Mouse (Mus musculus) forebrain, embryonic 16.5 days (tissue): ENCODE results near the gene Lhfpl3. TPM values are rescaled to one million over a fixed set of nuclear protein-coding genes. Genes with fewer than 3 reads are reported as not detected.
"Not testable (repeated sequence)": the region's sequence is repeated elsewhere in the genome, so short reads cannot be mapped to it uniquely, and the experiment has no call there.

ENCODE experiments used
- ATAC-seq: fragments of 200-750 bp; cut with Nextera tagmentation; 2 replicates; pipeline ENCODE4 v1.8.0; 2017; ENCODE audit warnings: mild to moderate bottlenecking, moderate library complexity
- H3K27ac ChIP-seq: fragments of 300-500 bp; sonication (generic); 2 replicates; pipeline ENCODE4 v1.5.1; 2014; ENCODE audit warnings: low read length, control low read depth
- H3K27me3 ChIP-seq: fragments of 300-500 bp; sonication (generic); replicated peaks from 2 replicates; pipeline ENCODE4 v1.6.1; 2014; ENCODE audit warnings: low read length; ENCODE audit not compliant: control insufficient read depth, insufficient read depth
- H3K36me3 ChIP-seq: fragments of 300-500 bp; sonication (generic); 2 replicates; pipeline ENCODE4 v1.6.1; 2014; ENCODE audit not compliant: control insufficient read depth, insufficient read depth
- H3K4me1 ChIP-seq: fragments of 300-500 bp; sonication (generic); replicated peaks from 2 replicates; pipeline ENCODE4 v1.6.1; 2014; ENCODE audit warnings: low read length; ENCODE audit not compliant: control insufficient read depth, insufficient read depth
- H3K4me2 ChIP-seq: fragments of 300-500 bp; sonication (generic); 2 replicates; pipeline ENCODE4 v1.6.1; 2014; ENCODE audit warnings: mild to moderate bottlenecking, low read length, control low read depth
- H3K4me3 ChIP-seq: fragments of 300-500 bp; sonication (generic); replicated peaks from 2 replicates; pipeline ENCODE4 v1.5.1; 2014; ENCODE audit warnings: mild to moderate bottlenecking, low read length, control low read depth
- H3K9ac ChIP-seq: fragments of 300-500 bp; sonication (generic); replicated peaks from 2 replicates; pipeline ENCODE4 v1.6.1; 2014; ENCODE audit warnings: low read depth, low read length, control low read depth
- H3K9me3 ChIP-seq: fragments of 300-500 bp; sonication (generic); 2 replicates; pipeline ENCODE4 v1.6.1; 2016; ENCODE audit warnings: low read length; ENCODE audit not compliant: control insufficient read depth
- WGBS: fragments of 180-500 bp; shearing (Covaris S2); extraction: QIAGEN DNeasy Blood & Tissue Kit; methylation state at CpG from one replicate; pipeline ENCODE4 v1.1.7; 2014; 5-methylcytosine and 5-hydroxymethylcytosine counted together
- polyA plus RNA-seq: library from polyadenylated mRNA; unstranded; fragments of >200 nt; fragmentation: Nextera tagmentation; extraction: Ambion mirVana; gene quantifications from 2 replicates; pipeline ENCODE4 v1.2.1, GENCODE M21; 2015

The Lhfpl3 gene
- polyA plus RNA-seq, result 11.1 and 14.7 TPM in 2 replicates

DNA sequence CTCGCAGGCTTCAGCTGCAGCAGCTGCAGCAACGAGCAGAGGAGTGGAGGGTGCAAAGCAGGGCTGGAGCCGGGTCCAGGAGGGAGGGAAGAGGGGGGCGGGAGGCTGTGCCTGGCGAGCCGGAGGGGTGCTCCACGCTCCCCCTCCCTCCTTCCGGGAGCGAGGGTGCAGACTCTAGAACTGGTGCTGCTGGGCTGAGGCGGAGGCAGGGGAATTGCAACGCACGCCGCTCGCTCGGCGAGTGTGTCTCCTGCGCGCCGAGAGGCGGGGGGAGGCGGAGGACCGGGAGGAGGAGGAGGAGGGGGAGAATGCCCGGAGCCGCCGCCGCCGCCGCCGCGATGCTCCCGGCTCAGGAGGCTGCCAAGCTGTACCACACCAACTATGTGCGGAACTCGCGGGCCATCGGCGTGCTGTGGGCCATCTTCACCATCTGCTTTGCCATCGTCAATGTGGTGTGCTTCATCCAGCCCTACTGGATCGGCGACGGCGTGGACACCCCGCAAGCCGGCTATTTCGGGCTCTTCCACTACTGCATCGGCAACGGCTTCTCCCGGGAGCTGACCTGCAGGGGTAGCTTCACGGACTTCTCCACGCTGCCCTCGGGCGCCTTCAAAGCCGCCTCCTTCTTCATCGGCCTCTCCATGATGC is at the start of gene Lhfpl3:
TSS of gene Lhfpl3 (plus strand) at position 175 of the 648 bp plus-strand sequence.
- Histone ChIP-seq H3K4me3 (peak within 1 kb of the TSS; percentile 69), H3K4me2 (peak within 1 kb of the TSS; percentile 95), H3K27me3 (peaks cover 9% of the 10 kb centered on the region), H3K9ac (peak within 1 kb of the TSS; percentile 66), H3K4me1 (peaks cover 10% of the 10 kb centered on the region), H3K9me3 (no peaks in the 10 kb centered on the region), H3K36me3 (no peaks in the 10 kb centered on the region), H3K27ac (0 out of 2 replicates have a peak within 1 kb of the TSS, but pooled peaks have one; percentile 6)
- peak; percentile 91 for ATAC-seq
- WGBS, result under 1% methylated on average over 42 of the region's 53 CpGs

DNA sequence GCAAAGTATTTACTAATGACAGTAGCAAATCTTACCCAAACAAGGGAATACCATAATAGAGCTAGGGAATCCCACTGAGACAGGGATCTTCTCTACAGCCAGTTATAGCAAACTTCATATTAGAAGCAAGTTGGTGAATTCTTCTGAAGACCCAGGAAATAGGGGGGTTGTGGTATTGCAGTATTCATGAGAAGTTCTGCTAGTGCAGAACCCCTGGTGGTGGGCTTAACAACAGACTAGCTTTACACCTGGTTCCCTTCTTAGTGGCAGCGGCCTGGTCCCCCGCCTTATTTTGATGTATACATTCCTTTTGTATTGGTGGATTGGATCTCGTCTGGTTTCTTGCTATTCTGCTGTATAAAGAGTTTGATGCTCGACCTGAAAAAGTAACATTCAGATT is 39.6 kb upstream of the Lhfpl3 start:
- not testable (repeated sequence) for H3K27ac ChIP-seq, H3K4me1 ChIP-seq, ATAC-seq, H3K27me3 ChIP-seq, H3K36me3 ChIP-seq, H3K4me2 ChIP-seq, H3K9me3 ChIP-seq, H3K9ac ChIP-seq, H3K4me3 ChIP-seq
- 86% methylated on average over 4 of the region's 4 CpGs for WGBS

DNA sequence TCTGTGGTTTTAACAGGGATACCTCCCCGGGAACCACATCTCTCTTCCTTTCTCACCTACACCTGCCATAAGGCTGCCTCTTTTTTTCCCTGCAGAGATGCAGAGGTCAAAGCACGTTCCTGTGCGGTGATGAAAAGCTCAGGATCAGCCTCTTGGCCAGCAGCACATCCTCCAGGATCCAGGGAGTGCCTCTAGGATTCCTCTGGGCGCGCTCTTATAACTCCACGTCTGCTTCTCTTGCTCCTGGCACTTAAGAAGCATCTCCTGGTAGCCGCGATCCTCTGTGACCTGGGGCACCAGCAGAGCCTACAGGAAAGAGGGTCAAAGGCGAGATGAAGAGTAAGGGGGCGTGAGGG is 352 bp upstream of the Lhfpl3 start:
- ATAC-seq, result no peak; the same call in 1 of the 2 replicates
- H3K9ac ChIP-seq, result peak overlapping the region; percentile 66
- no peaks in the 10 kb centered on the region for H3K36me3 ChIP-seq
- H3K27me3 ChIP-seq, result peaks cover 9% of the 10 kb centered on the region
- WGBS, result 3% methylated on average over 10 of the region's 10 CpGs
- H3K9me3 ChIP-seq, result no peaks in the 10 kb centered on the region
- peak overlapping the region; percentile 95 for H3K4me2 ChIP-seq
- peaks cover 10% of the 10 kb centered on the region for H3K4me1 ChIP-seq
- peak overlapping the region; percentile 69 for H3K4me3 ChIP-seq
- no peak overlapping the region for H3K27ac ChIP-seq

DNA sequence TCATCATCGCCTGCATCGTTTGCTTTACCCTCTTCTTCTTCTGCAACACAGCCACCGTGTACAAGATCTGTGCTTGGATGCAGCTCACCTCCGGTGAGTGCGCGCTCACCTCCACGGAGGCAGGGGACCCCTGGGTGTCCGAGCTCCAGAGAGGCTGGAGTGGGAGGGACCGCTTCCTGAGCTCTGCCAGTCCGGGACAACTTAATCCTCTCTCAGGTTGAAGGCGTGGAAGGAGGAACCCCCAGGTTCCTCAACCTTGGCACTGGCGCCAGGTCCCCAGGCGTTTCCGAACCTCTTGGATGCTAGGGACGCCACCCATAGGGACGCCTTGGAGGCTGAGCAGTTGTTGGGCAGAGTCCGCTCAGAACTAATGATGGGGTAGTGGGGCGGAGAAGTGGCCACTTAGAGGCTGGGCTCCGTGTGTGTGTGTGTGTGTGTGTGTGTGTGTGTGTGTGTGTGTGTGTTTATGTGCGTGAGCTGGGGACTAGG is 718 bp downstream of the Lhfpl3 start:
- Histone ChIP-seq H3K36me3 (no peaks in the 10 kb centered on the region), H3K9me3 (no peaks in the 10 kb centered on the region), H3K9ac (peak overlapping the region; percentile 66), H3K4me2 (peak overlapping the region; percentile 95), H3K27ac (no peak overlapping the region), H3K4me1 (peaks cover 10% of the 10 kb centered on the region), H3K4me3 (peak overlapping the region; percentile 69), H3K27me3 (peaks cover 9% of the 10 kb centered on the region)
- peak; percentile 53 for ATAC-seq
- under 1% methylated on average over 20 of the region's 20 CpGs for WGBS

DNA sequence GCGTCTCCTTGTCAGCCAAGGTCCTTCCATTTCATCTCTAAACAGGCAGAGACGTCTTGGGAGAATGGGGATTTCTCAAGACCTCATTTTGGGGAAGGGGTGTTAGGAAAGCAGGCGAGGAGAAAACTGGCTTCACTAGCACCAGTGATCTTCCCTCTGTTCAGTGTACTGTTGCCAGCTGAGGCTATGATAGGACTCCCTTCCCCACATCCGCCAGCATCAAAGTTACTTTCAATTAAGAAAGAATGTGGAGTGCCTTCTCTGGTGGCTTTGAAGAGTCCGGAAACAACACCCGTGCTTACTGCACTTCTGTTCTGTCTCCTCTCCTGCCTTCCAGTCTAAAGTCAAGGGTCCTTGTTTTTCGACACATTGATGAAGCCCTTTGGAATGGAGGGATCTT is 1.4 kb downstream of the Lhfpl3 start:
- Histone ChIP-seq H3K9me3 (no peaks in the 10 kb centered on the region), H3K4me2 (peak overlapping the region; percentile 95), H3K4me3 (peak overlapping the region; percentile 69), H3K27ac (no peak overlapping the region), H3K27me3 (peaks cover 9% of the 10 kb centered on the region), H3K4me1 (peaks cover 10% of the 10 kb centered on the region), H3K9ac (peak overlapping the region; percentile 39; the same call in 1 of the 2 replicates), H3K36me3 (no peaks in the 10 kb centered on the region)
- no peak for ATAC-seq
- WGBS, result 1% methylated on average over 7 of the region's 7 CpGs

DNA sequence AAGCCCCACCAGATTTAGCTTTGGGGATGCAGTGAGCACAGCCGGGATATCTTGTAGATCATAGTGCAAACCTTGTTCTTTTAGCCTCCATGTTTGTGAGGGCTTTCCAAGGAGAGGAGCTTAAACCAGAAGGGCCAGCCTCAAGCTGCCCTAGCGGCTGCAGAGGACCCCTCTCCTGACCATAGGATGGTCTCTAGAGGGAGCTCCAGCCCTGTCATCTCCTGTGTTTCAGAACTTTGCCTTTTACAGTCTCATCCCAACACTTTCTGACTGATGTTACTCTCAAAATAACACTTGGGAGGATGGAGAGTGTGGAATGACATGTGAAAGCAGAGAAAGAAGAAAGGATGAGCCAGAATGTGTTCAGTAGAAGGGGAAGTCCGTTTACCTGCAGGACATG is 11.4 kb downstream of the Lhfpl3 start:
- WGBS, result 41% methylated on average over 3 of the region's 3 CpGs
- no peaks in the 10 kb centered on the region for H3K27me3 ChIP-seq
- no peak overlapping the region for H3K4me3 ChIP-seq
- no peaks in the 10 kb centered on the region for H3K4me1 ChIP-seq
- no peak overlapping the region for H3K27ac ChIP-seq
- no peak for ATAC-seq
- no peak overlapping the region for H3K4me2 ChIP-seq
- H3K36me3 ChIP-seq, result no peaks in the 10 kb centered on the region
- H3K9ac ChIP-seq, result no peak overlapping the region
- H3K9me3 ChIP-seq, result no peaks in the 10 kb centered on the region

DNA sequence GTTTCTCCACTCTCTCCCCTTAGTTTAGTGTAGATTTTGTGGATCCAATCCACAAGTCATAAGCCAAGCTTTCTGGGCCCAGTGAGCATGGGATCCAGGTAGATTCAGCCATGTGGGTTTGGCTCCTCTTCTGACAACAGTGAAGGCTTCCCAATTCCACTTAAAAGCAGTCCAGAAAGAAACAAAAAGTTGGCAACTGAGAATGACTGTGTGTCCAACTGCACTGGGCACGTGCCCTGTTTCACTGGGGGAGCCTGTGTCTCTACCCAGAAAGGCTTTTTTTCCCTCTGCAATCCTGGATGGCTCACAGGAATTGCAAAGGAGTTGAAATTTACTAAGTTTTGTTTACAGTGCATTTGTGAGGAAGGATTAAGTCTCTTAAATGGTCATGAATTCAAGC is 24.9 kb downstream of the Lhfpl3 start:
- no peak overlapping the region for H3K4me2 ChIP-seq
- no peak overlapping the region for H3K27ac ChIP-seq
- H3K9ac ChIP-seq, result no peak overlapping the region
- WGBS, result 45% methylated on average over 1 of the region's 1 CpGs
- ATAC-seq, result no peak
- H3K4me3 ChIP-seq, result no peak overlapping the region
- no peaks in the 10 kb centered on the region for H3K4me1 ChIP-seq
- H3K9me3 ChIP-seq, result no peaks in the 10 kb centered on the region
- no peaks in the 10 kb centered on the region for H3K27me3 ChIP-seq
- H3K36me3 ChIP-seq, result no peaks in the 10 kb centered on the region

DNA sequence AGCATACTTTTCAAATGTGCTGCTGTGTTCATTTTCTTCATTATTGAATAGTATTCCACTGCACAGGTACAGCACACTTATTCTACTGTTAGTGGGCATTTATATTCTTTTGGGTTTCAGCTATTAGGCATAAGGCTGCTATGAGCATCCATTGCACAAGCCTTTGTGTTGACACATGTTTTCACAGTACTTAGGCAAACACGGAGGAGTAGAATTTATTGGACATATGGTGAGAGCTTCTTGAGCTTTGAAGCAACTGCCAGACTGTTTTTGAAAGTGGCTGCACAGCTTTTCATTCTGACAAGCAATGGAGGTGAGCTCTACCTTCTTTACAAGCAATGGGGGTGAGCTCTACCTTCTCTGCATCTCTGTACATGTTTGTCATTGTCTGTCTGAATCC is 49.5 kb downstream of the Lhfpl3 start:
- Histone ChIP-seq H3K36me3 (no peaks in the 10 kb centered on the region), H3K4me2 (no peak overlapping the region), H3K27me3 (no peaks in the 10 kb centered on the region), H3K9me3 (no peaks in the 10 kb centered on the region), H3K4me1 (no peaks in the 10 kb centered on the region), H3K4me3 (no peak overlapping the region), H3K9ac (no peak overlapping the region), H3K27ac (no peak overlapping the region)
- 61% methylated on average over 1 of the region's 1 CpGs for WGBS
- no peak for ATAC-seq

DNA sequence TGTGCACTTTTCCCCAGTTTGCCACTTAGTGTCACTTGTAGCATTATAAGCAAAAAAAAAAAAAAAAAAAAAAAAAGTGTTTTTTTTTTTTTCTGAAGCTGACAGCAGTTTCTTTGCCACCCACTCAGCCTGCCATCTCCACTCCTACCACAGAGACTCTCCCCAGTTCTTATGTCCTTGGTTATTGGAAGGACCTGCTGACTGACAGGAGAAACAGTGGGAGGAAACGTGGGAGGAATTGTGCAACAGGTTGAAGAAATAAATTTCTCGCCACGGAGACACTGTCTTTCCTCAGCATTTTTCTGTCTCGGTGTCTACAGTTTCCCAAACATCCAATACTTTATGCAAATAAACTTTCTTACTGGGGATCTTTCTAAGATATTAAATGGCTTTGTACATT is 67.6 kb downstream of the Lhfpl3 start:
- H3K4me1 ChIP-seq, result no peaks in the 10 kb centered on the region
- no peak overlapping the region for H3K27ac ChIP-seq
- H3K4me3 ChIP-seq, result no peak overlapping the region
- no peak overlapping the region for H3K9ac ChIP-seq
- 82% methylated on average over 4 of the region's 4 CpGs for WGBS
- H3K36me3 ChIP-seq, result no peaks in the 10 kb centered on the region
- no peak overlapping the region for H3K4me2 ChIP-seq
- H3K27me3 ChIP-seq, result no peaks in the 10 kb centered on the region
- no peak for ATAC-seq
- no peaks in the 10 kb centered on the region for H3K9me3 ChIP-seq
